ENCODE assay signal across 9 mouse cellular contexts in the genomic region with DNA sequence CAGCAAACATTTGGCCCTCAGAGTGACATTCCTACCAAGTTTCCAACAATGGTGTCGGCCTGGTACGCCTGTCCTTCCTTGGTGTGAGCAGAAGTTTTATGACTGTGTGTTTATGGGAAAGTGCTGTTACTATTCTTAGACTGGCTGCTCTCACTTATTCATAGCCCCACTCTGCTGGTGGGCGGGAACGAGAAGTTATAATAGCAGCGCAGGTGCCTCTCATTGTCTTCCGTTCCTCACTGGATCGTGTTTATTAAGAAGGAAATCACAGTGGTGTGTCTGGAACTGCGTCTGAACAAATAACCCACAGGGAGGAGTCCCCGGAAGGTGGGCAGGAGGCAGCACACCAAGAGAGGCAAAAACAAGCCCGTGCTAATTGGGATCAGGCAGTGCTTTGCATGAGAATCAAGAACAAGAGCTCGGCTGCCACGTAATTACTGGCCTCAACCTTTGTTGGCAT.
DNase-seq lines count a peak whose midpoint lies in the region; ATAC-seq and TF ChIP-seq lines count a peak whose summit lies in the region.
"Had no signal": no experiment of that assay in that cellular context is flagged by ENCODE, and none has a peak within 500 bp of the region (broad histone marks: within the 10 kb centered on the region; RNA-seq: fewer than 3 reads in every experiment).

No protein-coding gene starts in this region.

- H3K9ac ChIP-seq in intestine, postnatal 0 days (ENCODE audit: low read depth, low read length): no peak overlapping the region

- H3K4me3 ChIP-seq in intestine, postnatal 0 days (ENCODE audit: low read depth, low read length): no peak overlapping the region
- H3K4me3 ChIP-seq: megakaryocyte, embryonic 14.5 days had no signal

- peak; percentile 41; the same call in 1 of the 2 replicates for ATAC-seq in intestine, postnatal 0 days

- peak; percentile 93 for DNase-seq in heart, adult 11 months
- DNase-seq in heart, postnatal 25 days (ENCODE audit: low spot score): no peak
- peak; percentile 67 for DNase-seq in CD4-positive, CD25-positive, alpha-beta regulatory T cell, adult 2 months (ENCODE audit: low read depth, low spot score)
- DNase-seq in heart, adult 18-20 months: peak; percentile 56 to 64
- DNase-seq in cerebellum, postnatal 25 days: no peak
- no peak for DNase-seq in cerebellum, postnatal 14 days
- no peak for DNase-seq in ovary, postnatal 14 days (ENCODE audit: low spot score)

- WGBS in intestine, postnatal 0 days: 21% methylated on average over 12 of the region's 12 CpGs

- no peaks in the 10 kb centered on the region for H3K27me3 ChIP-seq in intestine, postnatal 0 days (replicated peaks; ENCODE audit: control insufficient read depth, insufficient read depth, low read length)

- H3K4me2 ChIP-seq in intestine, postnatal 0 days (replicated peaks; ENCODE audit: low read depth): peak overlapping the region; percentile 21; the same call in 1 of the 2 replicates

- no peaks in the 10 kb centered on the region for H3K9me3 ChIP-seq in intestine, postnatal 0 days (ENCODE audit: control insufficient read depth)

- TF ChIP-seq CTCF in intestine, postnatal 0 days (IDR thresholded peaks at IDR 0.05; ENCODE audit: low read depth): no peak

- H3K4me1 ChIP-seq in intestine, postnatal 0 days (replicated peaks; ENCODE audit: control insufficient read depth, insufficient read depth, low read length): no peaks in the 10 kb centered on the region
- H3K4me1 ChIP-seq: megakaryocyte, embryonic 14.5 days had no signal

- intact Hi-C loops in heart, postnatal 25 days (cut with DNase I): loop anchor here (5.0 kb wide), 1 partner anchor 516 kb away; no protein-coding TSS in a partner anchor

- H3K36me3 ChIP-seq in intestine, postnatal 0 days (ENCODE audit: control insufficient read depth, insufficient read depth): no peaks in the 10 kb centered on the region

- H3K27ac ChIP-seq in intestine, postnatal 0 days (ENCODE audit: low read depth, low read length): no peak overlapping the region

Comparison
In these comparisons a context has a peak if more than half of its experiments do, and no peak if none do; other contexts are left out.
1. DNase-seq: peak in heart, adult 11 months (single experiment), CD4-positive, CD25-positive, alpha-beta regulatory T cell, adult 2 months (single experiment) and heart, adult 18-20 months (2 of 2); none in heart, postnatal 25 days (single experiment), cerebellum, postnatal 25 days (0 of 2), cerebellum, postnatal 14 days (0 of 2) and ovary, postnatal 14 days (single experiment).